Mouse (Mus musculus) lung, postnatal 0 days (tissue): Measurements from ENCODE around the gene Plagl1.

Experiments used
- CTCF ChIP-seq: IDR thresholded peaks from 2 replicates; pipeline ENCODE4 v1.5.1; 2016; ENCODE audit warnings: antibody characterized with exemption, mild to moderate bottlenecking
- EP300 ChIP-seq: IDR thresholded peaks from 2 replicates; pipeline ENCODE4 v1.6.1; 2016; ENCODE audit warnings: antibody characterized with exemption, mild to moderate bottlenecking, control low read depth

GRCm38 (mm10) chr10:13108847-13109246 lies 48.5 kb downstream of the Plagl1 start:
- no peak for TF ChIP-seq CTCF
- TF ChIP-seq EP300 = no peak
